Mouse (Mus musculus) liver, adult (tissue): ENCODE data around the gene Stx8.

Source experiments
- GATA4 ChIP-seq: IDR thresholded peaks from 2 replicates; pipeline ENCODE4 v1.6.1; 2014; ENCODE audit warnings: mild to moderate bottlenecking, low read length; ENCODE audit not compliant: insufficient replicate concordance

Gene Stx8

GRCm38 (mm10) chr11:67954413-67954812 is 11.6 kb upstream of the Stx8 start:
- no peak for TF ChIP-seq GATA4

- no peak for TF ChIP-seq GATA4
These were observed 1.9 kb upstream of the Stx8 start for GRCm38 (mm10) chr11:67964110-67964509.

- no peak for TF ChIP-seq GATA4
These were observed 630 bp upstream of the Stx8 start, which contains the start of gene Cfap52 for GRCm38 (mm10) chr11:67965242-67965883. Gene Cfap52, minus strand, starts transcription at chr11:67965651.

- TF ChIP-seq GATA4 = no peak
These were observed 1.8 kb downstream of the Stx8 start for GRCm38 (mm10) chr11:67967831-67968230.

- TF ChIP-seq GATA4 = no peak
These were observed 6.6 kb downstream of the Stx8 start for GRCm38 (mm10) chr11:67972606-67973005.

GRCm38 (mm10) chr11:67973225-67973624 is 7.2 kb downstream of the Stx8 start:
- no peak for TF ChIP-seq GATA4

GRCm38 (mm10) chr11:67975252-67975651 is 9.3 kb downstream of the Stx8 start:
- no peak for TF ChIP-seq GATA4

- no peak for TF ChIP-seq GATA4
These were observed 17.6 kb downstream of the Stx8 start for GRCm38 (mm10) chr11:67983564-67983963.

GRCm38 (mm10) chr11:67991240-67991639 is 25.2 kb downstream of the Stx8 start:
- no peak for TF ChIP-seq GATA4

GRCm38 (mm10) chr11:67995965-67996364 is 30.0 kb downstream of the Stx8 start:
- TF ChIP-seq GATA4 = no peak

GRCm38 (mm10) chr11:67998905-67999304 is 32.9 kb downstream of the Stx8 start:
- no peak for TF ChIP-seq GATA4

- no peak for TF ChIP-seq GATA4
These were observed 33.6 kb downstream of the Stx8 start for GRCm38 (mm10) chr11:67999629-68000028.

GRCm38 (mm10) chr11:68004191-68004590 is 38.2 kb downstream of the Stx8 start:
- TF ChIP-seq GATA4 = no peak

GRCm38 (mm10) chr11:68006216-68006789 is 40.3 kb downstream of the Stx8 start:
- TF ChIP-seq GATA4 = no peak

GRCm38 (mm10) chr11:68007645-68008044 is 41.7 kb downstream of the Stx8 start:
- TF ChIP-seq GATA4 = no peak

GRCm38 (mm10) chr11:68009377-68009776 is 43.4 kb downstream of the Stx8 start:
- no peak for TF ChIP-seq GATA4

- no peak for TF ChIP-seq GATA4
These were observed 46.2 kb downstream of the Stx8 start for GRCm38 (mm10) chr11:68012207-68012606.
